Mouse (Mus musculus) ovary, postnatal 10 days (tissue): ENCODE results near the gene Lpcat3.

Experiments used
- DNase-seq: peaks from one replicate; pipeline ENCODE4 v3.0.0; 2022; ENCODE audit warnings: low spot score

Lpcat3 gene

DNA sequence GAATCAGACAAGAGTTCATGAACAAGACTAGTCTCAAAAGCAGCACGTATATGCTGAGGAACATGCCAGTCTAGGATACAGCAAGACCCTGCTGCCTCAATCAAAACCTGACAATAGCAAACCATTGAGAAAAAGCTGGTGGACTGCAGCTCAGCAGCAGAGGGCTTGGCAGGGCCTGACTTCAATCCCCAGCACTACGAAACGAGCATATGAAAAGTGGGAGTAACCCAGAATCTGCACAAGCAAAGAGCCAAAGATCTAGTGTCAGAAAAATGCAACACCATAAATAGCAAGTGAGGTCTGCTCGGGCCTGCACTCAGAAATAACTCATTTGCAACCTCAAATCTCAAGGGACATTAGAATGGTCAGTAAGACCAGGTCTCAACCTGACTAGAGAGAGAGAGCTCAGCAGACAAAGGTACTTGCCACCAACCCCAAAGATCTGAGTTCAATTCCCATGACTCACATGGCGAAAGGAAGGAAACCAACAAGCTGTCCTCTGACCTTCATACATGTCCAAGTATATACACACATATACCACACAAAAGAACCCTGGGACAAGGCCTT is 43.3 kb downstream of the Lpcat3 start:
- DNase-seq = no peak

DNA sequence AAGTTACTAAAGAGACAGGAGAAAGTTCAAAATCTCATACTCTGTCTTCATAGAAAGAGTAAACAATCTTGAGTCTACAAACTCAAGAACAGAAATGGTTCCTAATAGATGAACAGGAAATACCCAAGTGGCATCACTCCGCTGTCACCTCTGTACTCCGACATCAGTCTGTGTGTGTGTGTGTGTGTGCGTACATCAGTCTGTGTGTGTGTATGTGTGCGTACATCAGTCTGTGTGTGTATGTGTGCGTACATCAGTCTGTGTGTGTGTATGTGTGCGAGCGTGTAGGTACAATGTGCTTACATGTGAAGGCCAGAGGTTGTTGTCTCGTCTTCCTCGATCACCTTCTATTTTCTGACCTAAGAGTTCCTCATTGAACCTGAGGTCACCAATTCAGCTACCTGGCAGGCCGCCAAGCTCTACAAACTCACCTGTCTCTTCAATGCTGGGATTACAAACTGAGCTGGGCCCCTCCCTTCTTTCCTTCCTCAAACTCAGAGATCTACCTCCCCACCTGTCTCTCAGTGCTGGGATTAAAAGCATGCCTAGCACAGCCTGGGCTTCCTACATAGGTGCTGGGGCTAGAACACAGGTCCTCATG is 45.6 kb downstream of the Lpcat3 start:
- DNase-seq = no peak

DNA sequence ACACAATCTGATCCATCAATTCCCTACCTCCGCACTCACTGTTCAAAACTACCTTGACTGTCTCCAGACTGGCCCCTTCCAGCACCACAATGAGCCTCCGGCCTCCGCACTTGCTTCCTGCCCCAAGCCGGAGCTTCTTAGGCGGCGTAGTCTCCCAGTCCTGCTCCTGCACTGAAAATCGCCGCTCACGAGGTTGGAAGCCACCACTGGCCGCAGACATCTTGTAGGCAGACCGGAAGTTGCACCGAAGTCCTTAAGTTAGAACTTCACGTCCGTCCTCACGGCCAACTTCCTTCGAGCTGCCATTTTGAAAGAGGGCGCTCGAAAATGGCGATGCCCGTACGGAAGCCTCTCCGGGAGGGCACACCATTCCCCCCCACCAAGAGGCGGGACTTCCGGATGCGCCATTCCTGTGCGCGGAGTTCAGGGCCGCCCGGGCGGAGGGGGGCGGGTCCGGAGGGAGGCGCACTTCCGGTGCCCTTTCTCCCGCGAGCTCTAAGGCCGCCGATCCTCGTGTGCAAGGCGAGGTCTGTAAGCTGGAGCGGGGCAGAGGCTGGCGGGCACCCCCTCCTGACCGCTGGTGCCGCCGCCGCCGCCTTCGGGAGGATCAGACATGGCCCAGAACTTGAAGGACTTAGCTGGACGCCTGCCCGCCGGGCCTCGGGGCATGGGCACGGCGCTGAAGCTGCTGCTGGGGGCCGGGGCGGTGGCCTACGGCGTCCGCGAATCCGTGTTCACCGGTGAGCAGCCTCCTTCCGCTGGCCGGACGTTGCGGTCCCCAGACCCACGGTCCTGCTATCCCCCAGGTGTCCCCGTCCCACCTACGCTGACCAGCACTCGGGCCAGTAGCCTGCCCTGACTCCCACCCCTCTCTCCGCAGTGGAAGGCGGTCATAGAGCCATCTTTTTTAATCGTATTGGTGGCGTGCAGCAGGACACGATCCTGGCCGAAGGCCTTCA is 49.3 kb downstream of the Lpcat3 start, which contains the start of the genes Emg1 and Phb2:
TSS of gene Emg1 (minus strand) at position 355 of the 959 bp plus-strand sequence.
TSS of gene Phb2 (plus strand) at position 513 of the 959 bp plus-strand sequence.
- peak; percentile 89 for DNase-seq

DNA sequence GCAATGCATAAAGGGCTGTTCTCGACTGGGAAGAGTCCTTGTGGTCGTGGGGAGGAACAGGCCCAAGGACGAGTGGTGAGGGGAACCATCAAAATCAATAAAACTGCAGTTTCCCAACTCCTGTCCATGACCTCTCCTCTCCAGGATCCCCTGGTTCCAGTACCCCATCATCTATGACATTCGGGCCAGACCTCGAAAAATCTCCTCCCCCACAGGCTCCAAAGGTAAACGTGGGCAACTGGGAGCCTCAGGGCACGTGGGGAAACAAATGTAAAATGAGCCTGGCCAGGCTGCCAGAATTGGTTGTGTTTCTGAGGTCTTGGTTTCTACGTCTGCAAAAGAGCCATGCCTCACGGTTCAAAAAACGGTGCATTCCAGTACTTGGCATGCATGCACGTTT is 50.1 kb downstream of the Lpcat3 start:
- no peak for DNase-seq

DNA sequence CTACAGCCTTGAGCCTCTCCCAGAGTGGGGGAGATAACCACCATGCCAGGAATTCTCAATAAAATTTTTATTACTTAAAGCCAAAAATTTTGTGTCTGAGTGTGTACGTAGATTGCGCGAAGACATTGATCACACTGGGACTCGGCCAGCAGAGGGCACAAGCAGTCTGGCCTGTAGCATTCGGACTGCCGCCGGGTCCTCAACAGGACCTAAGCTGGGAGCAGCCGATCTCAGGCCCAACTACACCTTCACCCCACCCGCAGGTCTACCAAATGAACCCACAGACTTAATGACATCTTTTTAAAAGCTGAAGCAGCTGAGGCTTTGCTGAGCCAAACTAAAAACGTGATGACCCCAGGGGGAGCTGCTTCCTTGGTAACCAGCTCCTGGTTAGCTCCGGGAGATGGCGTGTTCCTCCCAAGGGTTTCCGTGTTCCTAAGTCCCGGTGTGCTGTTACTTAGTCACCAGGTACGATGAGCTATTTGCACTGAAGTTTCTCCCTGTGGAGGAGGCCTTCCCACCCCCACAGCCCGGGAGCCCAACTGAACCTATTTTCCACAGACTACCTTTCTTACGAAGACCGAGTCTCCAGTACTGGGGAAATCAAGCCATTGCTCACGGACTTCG is 54.1 kb downstream of the Lpcat3 start:
- no peak for DNase-seq

DNA sequence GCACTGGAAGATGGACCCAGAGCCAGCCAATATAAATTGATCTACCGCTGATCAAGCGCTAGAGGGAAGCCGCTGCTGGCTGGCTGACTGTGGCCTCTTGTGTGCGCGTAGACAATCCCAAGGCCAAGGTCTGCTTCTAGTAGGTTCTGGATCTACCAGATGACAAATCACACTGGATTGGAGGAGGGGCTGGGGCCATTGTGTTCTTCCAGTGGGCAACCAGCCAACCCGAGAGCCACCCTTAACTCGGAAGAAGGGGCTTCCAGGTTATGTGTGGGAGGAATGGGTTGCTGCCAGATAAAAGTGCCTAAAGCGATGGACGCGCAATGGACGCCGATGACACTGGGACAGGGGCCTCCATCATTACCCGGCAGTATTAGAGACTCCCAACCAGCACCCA is 55.1 kb downstream of the Lpcat3 start:
- DNase-seq = no peak

DNA sequence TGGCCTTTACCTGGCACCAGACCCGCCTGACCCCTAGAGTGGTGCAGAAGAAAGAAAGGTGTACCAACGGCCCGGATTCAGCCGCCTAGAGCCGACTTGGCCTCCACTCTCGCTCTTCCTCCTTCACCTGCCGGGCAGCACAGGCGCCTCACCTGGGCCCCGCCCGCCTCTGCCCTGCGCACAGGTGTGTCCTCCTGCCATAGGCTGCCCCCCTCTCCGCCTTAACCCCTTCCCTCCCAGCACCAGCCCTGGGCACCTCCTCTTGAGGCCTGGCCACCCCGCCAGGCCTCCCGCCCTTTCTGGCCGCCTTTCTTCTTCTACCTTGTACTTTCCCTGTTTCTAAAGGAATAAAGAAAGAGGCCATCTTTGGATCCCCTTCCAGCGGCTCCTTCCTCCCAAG is 55.9 kb downstream of the Lpcat3 start:
- DNase-seq = no peak

DNA sequence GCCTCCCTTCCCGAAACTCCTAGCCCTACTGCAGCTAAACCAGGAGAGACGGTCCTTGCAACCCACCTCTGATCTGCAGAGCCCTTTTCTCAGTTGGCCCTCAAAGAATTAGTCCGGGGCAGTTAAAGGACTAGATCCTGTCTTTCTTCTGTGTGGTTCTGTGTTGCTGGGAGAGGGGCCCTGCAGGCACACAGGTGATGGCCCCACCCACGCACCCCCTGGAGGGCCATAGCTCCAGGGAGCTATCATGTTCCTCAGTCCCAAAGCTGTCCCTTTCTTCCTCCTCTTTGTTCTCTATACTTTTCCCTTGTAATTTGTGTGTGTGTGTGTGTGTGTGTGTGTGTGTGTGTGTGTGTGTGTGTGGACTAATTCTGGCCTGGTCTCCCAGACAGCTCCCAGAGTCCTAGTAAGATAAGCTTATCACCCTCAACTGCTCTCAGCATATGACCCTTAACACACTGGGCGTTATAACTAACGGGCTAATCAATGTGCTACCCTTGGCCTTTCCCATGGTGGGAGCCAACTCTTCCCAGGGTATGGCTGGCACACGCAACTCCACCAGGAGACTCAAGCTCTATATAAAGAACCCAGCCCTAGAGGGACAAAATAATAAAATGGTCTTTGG is 56.6 kb downstream of the Lpcat3 start:
- no peak for DNase-seq

DNA sequence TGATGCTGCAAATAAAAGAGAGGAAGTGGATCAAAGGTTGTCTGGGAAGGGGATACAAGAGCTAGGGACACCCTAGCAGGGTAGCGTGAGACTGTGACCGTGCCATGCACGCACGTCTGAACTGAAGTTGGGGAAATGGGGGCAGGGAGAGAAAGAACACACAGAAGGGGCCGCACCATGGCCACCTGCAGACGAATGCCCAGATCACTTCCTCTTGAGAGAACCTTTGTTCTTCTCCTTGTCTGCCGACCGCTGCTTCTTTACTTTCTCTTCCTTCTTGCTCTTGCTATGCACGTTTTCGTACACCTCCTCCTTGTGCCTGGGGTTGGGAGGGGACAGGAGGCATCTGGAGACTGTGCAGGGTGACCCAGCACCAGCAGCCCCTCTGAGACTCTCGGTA is 58.1 kb downstream of the Lpcat3 start:
- DNase-seq = no peak

DNA sequence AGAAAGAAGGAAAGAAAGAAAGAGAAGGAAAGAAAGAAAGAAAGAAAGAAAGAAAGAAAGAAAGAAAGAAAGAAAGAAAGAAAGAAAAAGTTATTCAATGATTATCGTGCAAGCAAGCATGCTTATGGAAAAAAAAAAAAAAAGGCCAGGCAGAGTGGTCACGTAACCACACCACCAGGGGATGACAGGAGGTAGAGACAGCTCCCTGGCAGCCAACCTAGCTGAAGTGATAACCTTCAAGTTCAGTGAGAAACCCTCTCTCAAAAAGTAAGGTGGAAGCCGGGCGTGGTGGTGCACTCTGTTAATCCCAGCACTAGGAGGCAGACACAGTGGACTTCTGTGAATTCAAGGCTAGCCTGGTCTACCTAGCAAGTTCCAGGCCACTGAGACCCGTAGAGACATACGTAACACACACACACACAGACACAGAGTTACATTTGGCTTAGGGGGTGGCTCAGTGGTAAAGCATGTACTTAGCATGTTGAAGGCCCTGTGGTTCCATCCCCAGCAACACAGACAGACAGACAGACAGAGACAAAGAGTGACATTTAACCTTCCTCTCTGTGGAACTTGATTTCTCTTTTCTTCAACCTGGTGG is 60.1 kb downstream of the Lpcat3 start:
- DNase-seq = no peak

DNA sequence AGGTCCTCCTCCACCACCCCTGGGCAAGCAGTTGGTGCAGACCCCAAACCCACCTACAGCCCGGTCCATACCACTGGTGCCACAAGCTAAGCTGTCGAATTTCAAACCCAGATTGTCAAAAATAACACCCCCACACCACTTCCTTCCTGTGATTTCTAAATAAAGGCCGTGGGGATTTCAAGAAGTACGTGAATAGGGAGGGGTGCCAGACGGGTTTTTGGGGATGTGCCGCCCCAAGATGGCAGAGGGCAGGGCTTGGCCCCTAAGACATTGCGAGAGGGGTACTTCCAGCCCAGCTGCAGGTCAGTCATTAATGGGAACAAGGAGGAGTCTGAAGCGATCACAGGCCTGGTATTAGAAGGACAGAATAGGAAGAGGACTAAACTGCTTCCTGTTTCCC is 60.7 kb downstream of the Lpcat3 start:
- DNase-seq = no peak

DNA sequence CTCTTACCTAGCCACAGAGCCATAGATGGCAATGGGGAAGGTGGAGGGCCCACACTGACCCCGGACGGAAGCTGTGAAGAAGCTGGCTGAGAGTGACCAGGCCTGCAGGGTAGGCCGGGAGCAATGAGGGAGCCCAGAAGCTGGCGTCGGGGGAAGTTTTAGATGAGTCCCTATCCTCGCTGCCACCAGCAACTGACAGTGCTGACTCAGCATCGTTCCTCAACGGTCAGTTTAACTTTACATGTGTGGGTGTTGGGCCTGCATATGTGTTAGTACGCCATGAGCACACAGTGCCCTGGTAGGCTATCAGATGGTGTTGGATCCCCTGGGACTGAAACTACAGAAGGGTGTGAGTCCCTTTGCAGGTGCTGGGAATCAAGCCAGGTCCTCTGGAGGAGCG is 61.6 kb downstream of the Lpcat3 start:
- DNase-seq = no peak

DNA sequence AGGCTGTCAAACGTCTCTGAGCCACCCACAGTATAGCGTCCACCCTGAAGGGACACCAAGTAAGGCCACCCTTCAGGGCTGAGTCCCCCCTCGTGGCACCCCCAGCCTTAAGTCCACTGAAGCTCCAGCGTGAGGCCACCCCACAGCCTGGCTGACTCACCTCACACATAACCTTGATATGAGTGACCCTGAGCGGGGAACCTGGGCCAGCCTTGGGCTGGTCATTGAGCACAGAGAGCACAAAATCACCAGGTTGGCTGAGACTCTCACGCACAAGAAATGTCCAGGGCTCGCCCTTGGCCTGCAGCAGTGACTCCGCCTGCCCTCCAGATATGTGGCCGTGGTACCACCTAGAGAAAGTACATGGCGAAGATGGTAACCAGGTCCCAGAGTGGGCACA is 65.8 kb downstream of the Lpcat3 start:
- DNase-seq = no peak

DNA sequence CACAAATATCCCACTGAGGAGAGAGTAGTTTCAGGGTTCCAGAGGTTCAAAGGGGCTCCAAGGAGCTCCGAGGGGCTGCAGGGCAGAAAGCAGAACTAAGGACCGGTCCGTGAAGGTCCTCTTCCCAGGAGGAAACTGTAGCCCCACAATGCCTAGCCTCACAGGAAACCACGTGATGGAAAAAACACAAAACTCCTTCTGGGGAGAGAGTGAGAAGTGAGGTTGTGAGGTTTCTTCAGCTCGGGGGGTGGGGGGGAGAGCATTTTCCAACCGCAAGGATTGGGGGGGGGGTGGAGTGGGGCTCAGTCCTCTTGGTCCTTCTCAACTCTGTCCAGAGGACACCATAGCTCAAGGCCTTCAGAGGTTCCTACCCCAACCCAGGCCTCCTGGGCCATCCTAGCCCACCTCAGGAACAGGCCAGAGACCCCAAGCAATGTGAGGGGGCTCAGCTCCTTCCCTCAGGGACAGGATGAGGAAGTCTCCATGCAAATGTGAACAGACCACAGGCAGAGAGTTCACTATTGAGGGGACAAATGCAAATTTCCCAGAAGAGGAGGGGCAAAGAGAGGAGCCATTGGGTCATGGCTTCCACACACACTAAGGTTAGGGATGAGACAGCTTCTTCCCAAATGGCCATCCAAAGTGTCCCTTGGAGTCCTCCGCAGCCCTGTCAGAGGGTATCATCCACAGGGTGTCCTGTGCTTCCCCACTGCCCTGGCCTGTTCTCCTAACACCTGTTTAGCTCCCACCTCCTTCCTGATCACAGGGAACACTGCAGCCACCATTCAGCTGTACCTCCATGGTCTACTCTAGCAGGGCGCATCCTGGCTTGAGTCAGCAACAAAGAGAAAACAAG is 67.3 kb downstream of the Lpcat3 start:
- DNase-seq = no peak

DNA sequence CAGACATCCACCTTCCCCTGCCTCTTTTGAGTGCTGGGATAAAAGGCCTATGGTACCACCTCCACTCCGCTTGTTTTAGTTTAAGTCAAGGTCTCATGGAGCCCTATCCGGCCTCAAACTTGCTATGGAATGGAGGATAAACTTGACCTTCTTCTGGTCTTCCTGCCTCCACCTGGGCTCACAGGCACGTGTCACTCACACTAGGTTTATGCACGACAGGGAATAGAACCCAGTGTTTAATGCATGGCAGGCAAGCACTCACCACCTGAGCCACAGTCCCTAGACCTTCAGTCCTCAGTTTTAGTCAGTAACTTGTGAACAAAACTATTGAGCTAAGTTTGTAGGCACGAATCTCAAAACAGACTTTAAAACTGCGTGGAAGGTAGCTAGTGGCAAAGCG is 68.2 kb downstream of the Lpcat3 start:
- no peak for DNase-seq

DNA sequence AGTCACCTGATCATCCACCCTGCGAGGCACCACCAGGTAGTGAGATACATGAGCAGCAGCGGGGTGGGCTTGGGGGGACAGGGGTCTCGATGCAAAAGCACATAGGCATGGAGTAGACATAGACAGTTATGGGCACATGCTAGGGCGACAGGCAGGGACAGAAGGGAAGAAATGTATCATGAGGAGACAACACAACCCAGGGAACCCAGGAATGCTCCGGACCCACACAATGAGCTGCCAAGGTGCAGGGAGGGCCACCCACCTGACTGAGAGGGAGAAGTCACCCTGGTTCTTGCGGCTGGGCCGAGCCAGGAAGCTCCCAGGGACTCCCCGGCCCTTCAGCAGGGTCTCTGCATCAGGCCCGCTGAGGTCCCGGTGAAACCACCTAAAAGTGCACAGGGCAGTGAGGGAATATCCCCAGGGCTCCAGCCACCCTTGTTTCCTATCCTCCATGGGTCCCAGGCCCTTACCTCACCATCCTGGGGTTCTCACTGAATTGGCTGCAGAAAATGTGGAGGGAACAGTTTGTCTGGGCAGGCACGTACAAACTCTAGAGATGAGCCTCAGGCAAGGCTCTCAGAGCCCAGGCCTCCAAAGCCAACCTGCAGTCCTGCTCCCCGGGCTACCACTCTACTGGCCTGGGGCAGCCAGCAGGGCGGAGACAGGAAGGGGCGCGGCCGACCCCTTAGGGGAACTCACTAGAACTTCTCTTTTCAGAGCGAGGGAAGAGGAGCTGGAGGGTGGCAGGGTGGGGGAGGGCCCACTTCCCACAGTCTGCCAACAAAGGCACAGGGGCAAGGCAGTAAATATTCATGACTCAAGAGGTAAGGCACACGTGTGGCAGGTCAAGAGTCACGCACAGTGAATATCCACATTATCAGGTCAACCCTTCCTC is 69.9 kb downstream of the Lpcat3 start:
- DNase-seq = no peak

DNA sequence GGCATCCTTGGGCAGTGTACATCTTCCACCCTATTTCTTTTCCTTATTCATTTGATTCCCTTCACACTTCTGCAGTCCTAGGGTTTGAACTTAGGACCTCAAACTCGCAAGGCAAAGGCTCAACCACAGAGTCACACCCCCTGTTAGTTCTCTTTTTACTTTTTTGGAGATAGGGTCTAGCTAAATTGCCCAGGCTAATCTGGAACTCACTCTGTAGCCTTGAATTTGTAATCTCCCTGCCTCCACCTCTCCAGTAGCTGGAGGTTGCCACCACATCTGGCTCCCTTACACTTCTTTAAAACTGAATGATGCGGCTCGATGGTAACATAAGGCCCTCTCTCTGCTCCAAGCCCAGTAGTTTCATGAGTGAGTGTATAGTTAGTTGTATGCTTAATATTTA is 71.6 kb downstream of the Lpcat3 start:
- no peak for DNase-seq

DNA sequence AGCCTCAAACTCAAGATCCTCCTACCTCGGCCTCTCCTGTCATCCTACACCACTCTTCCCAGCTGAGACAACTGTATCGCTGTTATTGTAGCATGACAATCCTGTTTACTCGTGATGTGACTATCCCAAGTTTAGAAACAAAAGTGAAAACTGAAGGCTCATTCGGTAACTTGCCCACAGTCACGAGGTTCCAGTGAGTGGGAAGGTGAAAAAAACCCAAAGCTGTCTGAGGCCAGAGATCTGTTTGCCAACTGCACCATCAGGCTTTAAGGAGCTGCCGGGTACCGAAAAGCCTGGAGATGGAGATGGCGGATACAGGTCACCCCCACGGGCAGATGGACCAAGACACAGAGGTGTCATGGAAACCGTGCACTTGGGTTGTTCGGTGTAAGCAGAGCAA is 74.2 kb downstream of the Lpcat3 start:
- no peak for DNase-seq

DNA sequence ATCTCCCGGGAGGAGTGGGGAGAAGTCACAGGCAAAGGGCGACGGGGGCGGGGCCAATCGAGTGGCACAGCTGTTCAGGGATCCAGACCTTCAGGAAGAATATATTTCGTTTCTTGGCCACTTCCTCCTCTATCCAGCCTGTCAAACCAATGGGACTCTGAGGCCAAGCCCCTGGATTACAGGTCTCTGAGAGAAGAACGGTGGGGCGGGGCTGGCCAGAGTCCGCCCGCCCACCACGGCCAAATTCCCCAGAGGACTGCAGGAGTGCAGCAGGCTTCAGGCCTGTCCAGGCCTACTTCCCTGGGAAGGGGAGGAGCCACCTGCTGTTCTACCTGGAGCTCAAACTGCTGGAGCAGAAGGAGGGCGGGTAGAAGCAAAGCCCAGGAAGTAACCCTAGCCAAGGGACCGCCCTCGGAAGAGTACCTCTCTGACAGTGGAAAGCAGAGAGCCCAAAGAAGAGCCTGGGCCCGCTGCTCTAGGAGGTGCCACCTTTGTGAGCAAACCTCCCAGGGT is 75.7 kb downstream of the Lpcat3 start, which contains the start of gene Ptpn6:
TSS of gene Ptpn6 (minus strand) at position 204 of the 513 bp plus-strand sequence.
- no peak for DNase-seq
